Mouse (Mus musculus) embryonic facial prominence, embryonic 12.5 days (tissue): ENCODE measurements around the gene Itsn1. TPM values are rescaled to one million over a fixed set of nuclear protein-coding genes. Genes with fewer than 3 reads are reported as not detected.

Source experiments
- ATAC-seq: fragments of 200-750 bp; cut with Nextera tagmentation; 2 replicates; pipeline ENCODE4 v1.8.0; 2017; ENCODE audit not compliant: insufficient number of reproducible peaks, insufficient read depth, low FRiP score, low TSS enrichment
- H3K27ac ChIP-seq: fragments of 300-500 bp; sonication (generic); 2 replicates; pipeline ENCODE4 v1.5.1; 2016; ENCODE audit warnings: mild to moderate bottlenecking
- H3K27me3 ChIP-seq: fragments of 300-500 bp; sonication (generic); 2 replicates; pipeline ENCODE4 v1.6.1; 2016; ENCODE audit warnings: mild to moderate bottlenecking, moderate library complexity
- H3K36me3 ChIP-seq: fragments of 300-500 bp; sonication (generic); 2 replicates; pipeline ENCODE4 v1.6.1; 2016; ENCODE audit warnings: mild to moderate bottlenecking
- H3K4me1 ChIP-seq: fragments of 300-500 bp; sonication (generic); 2 replicates; pipeline ENCODE4 v1.6.1; 2016
- H3K4me2 ChIP-seq: fragments of 300-500 bp; sonication (generic); replicated peaks from 2 replicates; pipeline ENCODE4 v1.6.1; 2016; ENCODE audit warnings: mild to moderate bottlenecking, moderate library complexity
- H3K4me3 ChIP-seq: fragments of 300-500 bp; sonication (generic); 2 replicates; pipeline ENCODE4 v1.5.1; 2016; ENCODE audit warnings: mild to moderate bottlenecking
- H3K9ac ChIP-seq: fragments of 300-500 bp; sonication (generic); 2 replicates; pipeline ENCODE4 v1.6.1; 2016; ENCODE audit warnings: mild to moderate bottlenecking, moderate library complexity
- H3K9me3 ChIP-seq: fragments of 300-500 bp; sonication (generic); 2 replicates; pipeline ENCODE4 v1.6.1; 2016; ENCODE audit warnings: mild to moderate bottlenecking, moderate library complexity
- WGBS: fragments of 180-500 bp; shearing (Covaris S2); methylation state at CpG from one replicate; pipeline ENCODE4 v1.1.7; 2016; 5-methylcytosine and 5-hydroxymethylcytosine counted together
- polyA plus RNA-seq: library from polyadenylated mRNA; unstranded; fragments of >200 nt; fragmentation: Nextera tagmentation; extraction: Ambion mirVana; gene quantifications from 2 replicates; pipeline ENCODE4 v1.2.1, GENCODE M21; 2016

The Itsn1 gene
- polyA plus RNA-seq, 1 experiment from 2014 or later: 43.2 TPM

DNA sequence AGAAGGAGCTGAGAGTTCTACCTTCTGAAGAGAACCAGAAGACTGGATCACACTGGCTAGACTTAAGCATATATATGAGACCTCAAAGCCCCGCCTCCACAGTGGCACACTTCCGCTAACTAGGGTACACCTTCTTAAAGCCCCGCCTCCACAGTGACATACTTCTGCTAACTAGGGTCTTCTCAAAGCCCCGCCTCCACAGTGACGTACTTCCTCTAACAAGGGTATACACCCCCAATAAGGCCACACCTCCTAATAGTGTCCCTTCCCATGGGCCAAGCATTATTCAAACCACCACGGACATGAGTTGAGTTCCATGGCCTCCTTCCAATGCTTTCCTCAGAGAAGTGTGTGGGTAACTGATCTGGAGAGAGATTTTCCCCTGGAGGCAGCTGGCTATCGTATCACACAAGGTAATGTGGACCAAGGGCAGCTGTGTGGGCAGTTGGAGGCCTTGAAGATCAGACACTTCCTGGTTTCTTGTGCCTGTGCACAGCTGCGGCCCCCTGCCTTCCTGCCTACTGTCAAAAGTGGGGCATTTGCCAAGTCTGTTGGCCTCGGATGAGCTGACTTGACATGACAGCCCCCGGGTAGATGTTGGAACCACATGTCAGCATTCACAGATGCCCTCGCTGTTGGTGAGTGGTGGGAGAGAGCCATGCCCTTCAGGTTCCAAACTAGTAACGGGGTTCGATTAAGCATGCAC is 174.9 kb downstream of the Itsn1 start:
- no peaks in the 10 kb centered on the region for H3K36me3 ChIP-seq
- H3K9me3 ChIP-seq: no peaks in the 10 kb centered on the region
- no peak overlapping the region for H3K4me2 ChIP-seq
- H3K27me3 ChIP-seq: no peaks in the 10 kb centered on the region
- H3K4me1 ChIP-seq: peaks cover 5% of the 10 kb centered on the region; the same call in 1 of the 2 replicates
- ATAC-seq: no peak
- no peak overlapping the region for H3K9ac ChIP-seq
- no peak overlapping the region for H3K27ac ChIP-seq
- 91% methylated on average over 13 of the region's 13 CpGs for WGBS
- H3K4me3 ChIP-seq: no peak overlapping the region

- 84% methylated on average over 11 of the region's 11 CpGs for WGBS
- H3K36me3 ChIP-seq: no peaks in the 10 kb centered on the region
- no peak overlapping the region for H3K4me2 ChIP-seq
Observed at GRCm38 (mm10) chr16:91905127-91905860, 176.2 kb downstream of the Itsn1 start.

GRCm38 (mm10) chr16:91905987-91906386 is 176.9 kb downstream of the Itsn1 start:
- WGBS: 85% methylated on average over 10 of the region's 10 CpGs
- no peaks in the 10 kb centered on the region for H3K36me3 ChIP-seq
- H3K4me3 ChIP-seq: no peak overlapping the region
- H3K9ac ChIP-seq: no peak overlapping the region
- H3K9me3 ChIP-seq: no peaks in the 10 kb centered on the region
- no peak overlapping the region for H3K4me2 ChIP-seq
- no peak for ATAC-seq
- H3K27me3 ChIP-seq: no peaks in the 10 kb centered on the region
- H3K27ac ChIP-seq: no peak overlapping the region
- H3K4me1 ChIP-seq: no peaks in the 10 kb centered on the region; the same call in 1 of the 2 replicates

More at GRCm38 (mm10) chr16:91905127-91905860, 176.2 kb downstream of the Itsn1 start:
- Histone ChIP-seq H3K9me3 (no peaks in the 10 kb centered on the region), H3K4me3 (no peak overlapping the region), H3K4me1 (no peaks in the 10 kb centered on the region; the same call in 1 of the 2 replicates), H3K27me3 (no peaks in the 10 kb centered on the region), H3K9ac (no peak overlapping the region), H3K27ac (no peak overlapping the region)
- no peak for ATAC-seq

- no peaks in the 10 kb centered on the region for H3K36me3 ChIP-seq
- no peak overlapping the region for H3K4me3 ChIP-seq
- H3K27ac ChIP-seq: no peak overlapping the region
- no peak for ATAC-seq
- H3K4me1 ChIP-seq: no peaks in the 10 kb centered on the region; the same call in 1 of the 2 replicates
- H3K4me2 ChIP-seq: no peak overlapping the region
- no peaks in the 10 kb centered on the region for H3K27me3 ChIP-seq
- no peaks in the 10 kb centered on the region for H3K9me3 ChIP-seq
- H3K9ac ChIP-seq: no peak overlapping the region
- 93% methylated on average over 5 of the region's 5 CpGs for WGBS
Observed at GRCm38 (mm10) chr16:91906672-91907071, 177.6 kb downstream of the Itsn1 start.

DNA sequence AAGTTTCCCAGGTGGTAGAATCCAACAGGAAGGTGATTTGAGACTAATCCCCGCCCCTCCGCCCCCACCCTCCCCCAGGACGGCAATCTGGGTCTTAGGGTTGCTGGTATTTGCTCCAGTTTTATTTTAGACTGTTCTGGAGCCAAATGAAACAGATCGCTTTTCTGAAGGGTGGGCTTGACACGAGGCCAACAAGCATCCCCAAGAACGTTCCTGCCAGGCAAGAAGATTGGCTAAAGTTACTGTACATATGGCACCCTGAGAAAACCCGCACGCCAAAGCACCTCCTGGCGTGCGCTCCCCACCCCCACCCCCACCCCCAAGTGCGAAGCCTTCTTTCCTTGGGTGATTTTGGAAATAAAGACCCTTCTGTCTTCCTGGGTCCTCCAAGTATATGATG is 178.1 kb downstream of the Itsn1 start:
- H3K4me1 ChIP-seq: no peaks in the 10 kb centered on the region; the same call in 1 of the 2 replicates
- WGBS: 78% methylated on average over 11 of the region's 11 CpGs
- H3K4me2 ChIP-seq: no peak overlapping the region
- H3K27ac ChIP-seq: no peak overlapping the region
- H3K27me3 ChIP-seq: no peaks in the 10 kb centered on the region
- H3K4me3 ChIP-seq: no peak overlapping the region
- ATAC-seq: no peak
- no peaks in the 10 kb centered on the region for H3K36me3 ChIP-seq
- H3K9ac ChIP-seq: no peak overlapping the region
- H3K9me3 ChIP-seq: no peaks in the 10 kb centered on the region

DNA sequence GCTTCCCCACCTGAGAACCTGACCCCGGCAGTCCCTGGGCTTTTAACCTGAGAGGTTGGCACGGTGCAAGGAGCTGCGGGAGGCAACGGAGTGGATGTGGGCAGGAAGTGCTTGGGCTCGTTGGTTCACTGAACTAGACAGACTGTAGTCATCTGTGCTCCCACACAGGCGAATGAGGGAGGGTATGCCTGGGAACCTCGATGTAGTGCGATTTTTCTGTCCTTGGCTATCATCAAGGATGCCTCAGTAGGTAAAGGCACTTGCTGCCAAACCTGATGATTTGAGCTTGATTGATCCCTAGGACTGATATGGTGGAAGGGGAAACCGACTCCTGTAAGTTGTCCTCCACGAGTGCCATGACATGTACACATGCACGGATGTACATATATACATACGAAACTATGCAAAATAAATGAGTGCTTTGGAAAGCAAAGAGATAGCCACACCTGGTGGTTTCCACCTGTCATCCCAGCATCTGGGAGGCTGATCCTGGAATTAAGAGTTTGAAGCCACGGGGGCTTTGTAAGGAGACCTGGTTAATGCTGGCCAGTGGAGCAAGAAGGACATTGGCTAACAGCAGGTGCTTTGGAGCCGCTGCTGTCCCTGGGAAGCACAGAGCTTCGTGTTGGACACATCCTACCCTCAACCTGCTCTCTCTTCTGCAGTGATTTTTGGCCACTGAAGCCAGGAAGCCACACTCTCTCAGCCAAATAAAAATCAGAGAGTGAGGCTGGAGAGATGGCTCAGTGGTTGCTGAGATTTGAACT is 180.7 kb downstream of the Itsn1 start:
- WGBS: 91% methylated on average over 15 of the region's 15 CpGs
- no peak overlapping the region for H3K4me3 ChIP-seq
- H3K36me3 ChIP-seq: no peaks in the 10 kb centered on the region
- H3K9ac ChIP-seq: no peak overlapping the region
- ATAC-seq: no peak
- no peaks in the 10 kb centered on the region for H3K9me3 ChIP-seq
- H3K4me2 ChIP-seq: no peak overlapping the region
- H3K27ac ChIP-seq: no peak overlapping the region
- no peaks in the 10 kb centered on the region for H3K27me3 ChIP-seq
- no peaks in the 10 kb centered on the region; the same call in 1 of the 2 replicates for H3K4me1 ChIP-seq

DNA sequence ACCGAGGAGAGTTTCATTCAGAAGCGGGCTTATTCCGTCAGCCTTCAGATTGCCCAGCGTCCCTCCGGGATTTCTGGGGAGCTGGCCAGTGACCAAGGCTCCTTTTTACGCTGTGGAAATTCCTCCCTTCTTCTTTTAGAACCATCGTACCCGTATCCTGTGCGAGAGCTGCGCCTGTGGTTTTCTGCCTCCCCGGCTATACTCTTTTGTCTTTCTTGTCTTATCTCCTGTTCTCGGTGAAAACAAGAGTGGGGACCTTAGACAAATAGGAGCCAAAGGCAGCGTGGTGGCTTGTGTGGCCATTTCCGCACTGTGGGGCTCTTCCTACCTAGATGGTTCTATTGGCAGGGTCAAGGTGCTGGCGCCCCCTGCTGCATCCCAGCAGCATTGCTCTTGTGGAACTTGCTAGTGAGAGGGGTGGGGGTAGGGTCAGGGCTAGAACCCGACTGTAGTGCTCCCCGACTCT is 188.6 kb downstream of the Itsn1 start:
- Histone ChIP-seq H3K4me3 (no peak overlapping the region), H3K4me1 (peaks cover 5% of the 10 kb centered on the region; the same call in 1 of the 2 replicates), H3K27me3 (no peaks in the 10 kb centered on the region), H3K9me3 (no peaks in the 10 kb centered on the region), H3K9ac (no peak overlapping the region), H3K36me3 (no peaks in the 10 kb centered on the region), H3K27ac (no peak overlapping the region), H3K4me2 (peak overlapping the region; percentile 40)
- ATAC-seq: no peak; the same call in 1 of the 2 replicates
- WGBS: 34% methylated on average over 17 of the region's 17 CpGs

DNA sequence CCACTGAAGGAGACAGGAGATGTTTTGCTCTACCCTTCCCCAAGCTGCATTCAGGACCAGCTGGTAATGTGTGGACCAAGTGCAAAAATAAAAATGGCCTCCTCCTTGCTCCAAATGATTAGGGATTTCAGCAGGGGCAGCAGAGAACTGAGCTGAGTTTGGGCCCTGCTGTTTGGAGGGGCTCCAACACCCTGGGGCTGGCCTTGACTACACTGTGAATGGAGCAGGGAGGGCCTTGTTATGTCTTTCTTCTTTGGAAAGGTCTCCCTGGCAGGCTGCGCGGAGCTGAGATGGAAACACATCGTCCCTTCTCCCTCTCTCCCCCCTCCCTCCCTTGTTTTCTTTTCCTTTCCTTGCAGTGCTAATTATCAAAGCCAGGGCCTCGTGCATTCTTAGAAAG is 189.4 kb downstream of the Itsn1 start:
- Histone ChIP-seq H3K36me3 (peaks cover 6% of the 10 kb centered on the region), H3K9me3 (no peaks in the 10 kb centered on the region), H3K4me1 (peaks cover 5% of the 10 kb centered on the region; the same call in 1 of the 2 replicates), H3K4me3 (no peak overlapping the region), H3K9ac (no peak overlapping the region), H3K27ac (no peak overlapping the region), H3K27me3 (no peaks in the 10 kb centered on the region), H3K4me2 (no peak overlapping the region)
- ATAC-seq: no peak
- WGBS: 60% methylated on average over 4 of the region's 4 CpGs

- Histone ChIP-seq H3K4me1 (peaks cover 5% of the 10 kb centered on the region; the same call in 1 of the 2 replicates), H3K36me3 (peaks cover 11% of the 10 kb centered on the region), H3K4me2 (no peak overlapping the region), H3K27me3 (no peaks in the 10 kb centered on the region), H3K9me3 (no peaks in the 10 kb centered on the region), H3K9ac (no peak overlapping the region), H3K27ac (no peak overlapping the region), H3K4me3 (no peak overlapping the region)
- no peak for ATAC-seq
- WGBS: 51% methylated on average over 6 of the region's 6 CpGs
Observed at GRCm38 (mm10) chr16:91919056-91919455, 190.0 kb downstream of the Itsn1 start.

DNA sequence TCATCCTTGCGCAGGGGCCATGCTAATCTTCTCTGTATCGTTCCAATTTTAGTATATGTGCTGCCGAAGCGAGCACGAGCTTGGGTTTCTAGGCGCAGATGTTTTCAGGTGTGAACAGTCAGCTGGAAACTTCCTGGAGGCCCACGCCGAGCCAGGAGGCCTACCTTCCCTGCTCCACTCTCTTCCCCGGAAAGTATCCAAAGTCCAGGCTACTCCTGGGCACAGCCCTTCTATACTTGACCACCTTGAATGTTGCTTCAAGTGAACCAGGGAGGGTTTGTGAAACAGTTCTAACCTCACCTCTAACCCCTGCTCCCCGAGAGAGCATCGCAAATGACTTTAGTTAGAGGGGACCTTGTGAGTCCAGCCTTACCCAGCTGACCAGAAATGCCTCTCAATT is 192.3 kb downstream of the Itsn1 start:
- no peaks in the 10 kb centered on the region for H3K27me3 ChIP-seq
- H3K4me2 ChIP-seq: no peak overlapping the region
- ATAC-seq: no peak
- WGBS: 90% methylated on average over 11 of the region's 11 CpGs
- H3K4me1 ChIP-seq: peaks cover 5% of the 10 kb centered on the region; the same call in 1 of the 2 replicates
- no peak overlapping the region for H3K27ac ChIP-seq
- peaks cover 34% of the 10 kb centered on the region for H3K36me3 ChIP-seq
- H3K9me3 ChIP-seq: no peaks in the 10 kb centered on the region
- H3K9ac ChIP-seq: no peak overlapping the region
- H3K4me3 ChIP-seq: no peak overlapping the region

GRCm38 (mm10) chr16:91922939-91923338 is 193.9 kb downstream of the Itsn1 start:
- Histone ChIP-seq H3K4me2 (no peak overlapping the region), H3K36me3 (peaks cover 50% of the 10 kb centered on the region), H3K4me1 (no peaks in the 10 kb centered on the region), H3K27ac (no peak overlapping the region), H3K9ac (no peak overlapping the region), H3K27me3 (no peaks in the 10 kb centered on the region), H3K4me3 (no peak overlapping the region), H3K9me3 (no peaks in the 10 kb centered on the region)
- 81% methylated on average over 8 of the region's 8 CpGs for WGBS
- no peak for ATAC-seq
